Mouse (Mus musculus) heart, postnatal 0 days (tissue): ENCODE results near the gene Pus10. TPM values are rescaled to one million over a fixed set of nuclear protein-coding genes. Genes with fewer than 3 reads are reported as not detected.

ENCODE experiments used
- ATAC-seq: fragments of 200-750 bp; cut with Nextera tagmentation; 2 replicates; pipeline ENCODE4 v1.8.0; 2017; ENCODE audit warnings: low read depth, moderate number of reproducible peaks, moderate library complexity; ENCODE audit not compliant: insufficient read depth
- DNase-seq: peaks from one replicate; pipeline ENCODE4 v3.0.0-alpha.2; 2016; ENCODE audit warnings: low spot score
- H3K27ac ChIP-seq: fragments of 300-500 bp; sonication (generic); 2 replicates; pipeline ENCODE4 v1.5.1; 2014; ENCODE audit warnings: low read depth, mild to moderate bottlenecking
- H3K27me3 ChIP-seq: fragments of 300-500 bp; sonication (generic); 2 replicates; pipeline ENCODE4 v1.6.1; 2014; ENCODE audit warnings: low read length, mixed read lengths; ENCODE audit not compliant: control insufficient read depth, insufficient read depth
- H3K36me3 ChIP-seq: fragments of 300-500 bp; sonication (generic); replicated peaks from 2 replicates; pipeline ENCODE4 v1.6.1; 2014; ENCODE audit warnings: low read length, mixed read lengths; ENCODE audit not compliant: control insufficient read depth, insufficient read depth
- H3K4me1 ChIP-seq: fragments of 300-500 bp; sonication (generic); 2 replicates; pipeline ENCODE4 v1.6.1; 2014; ENCODE audit warnings: antibody characterized with exemption; ENCODE audit not compliant: control insufficient read depth, insufficient read depth
- H3K4me2 ChIP-seq: fragments of 300-500 bp; sonication (generic); 2 replicates; pipeline ENCODE4 v1.6.1; 2014; ENCODE audit warnings: low read depth, mild to moderate bottlenecking, low read length, moderate library complexity
- H3K4me3 ChIP-seq: fragments of 300-500 bp; sonication (generic); 2 replicates; pipeline ENCODE4 v1.5.1; 2014; ENCODE audit warnings: low read depth, low read length
- H3K9ac ChIP-seq: fragments of 300-500 bp; sonication (generic); replicated peaks from 2 replicates; pipeline ENCODE4 v1.6.1; 2014; ENCODE audit warnings: low read depth, low read length, mixed read lengths
- H3K9me3 ChIP-seq: fragments of 300-500 bp; sonication (generic); replicated peaks from 2 replicates; pipeline ENCODE4 v1.6.1; 2016; ENCODE audit warnings: low read length; ENCODE audit not compliant: control insufficient read depth
- CTCF ChIP-seq: IDR thresholded peaks from 2 replicates; pipeline ENCODE4 v1.5.1; 2016; ENCODE audit warnings: antibody characterized with exemption, control low read depth, low read depth
- EP300 ChIP-seq: IDR thresholded peaks from 2 replicates; pipeline ENCODE4 v1.6.1; 2016; ENCODE audit warnings: antibody characterized with exemption, low read depth
- WGBS: fragments of 180-500 bp; shearing (Covaris S2); extraction: QIAGEN DNeasy Blood & Tissue Kit; methylation state at CpG from one replicate; pipeline ENCODE4 v1.1.7; 2014; 5-methylcytosine and 5-hydroxymethylcytosine counted together
- polyA plus RNA-seq: library from polyadenylated mRNA; unstranded; fragments of >200 nt; fragmentation: Nextera tagmentation; extraction: Ambion mirVana; gene quantifications from 2 replicates; pipeline ENCODE4 v1.2.1, GENCODE M21; 2015
- total RNA-seq: library from RNA; depleted of rRNA; stranded (reverse); fragments of >200 nt; gene quantifications from 2 replicates; pipeline ENCODE4 v1.2.3, GENCODE M21; 2014; ENCODE audit warnings: low replicate concordance

The Pus10 gene
- total and polyA plus RNA-seq, 2 experiments from 2014 or later = 4.8 to 8.7 TPM

- no peak overlapping the region for H3K9ac ChIP-seq
- H3K4me2 ChIP-seq = no peak overlapping the region
- no peak overlapping the region for H3K4me3 ChIP-seq
- H3K4me1 ChIP-seq = no peaks in the 10 kb centered on the region
- no peak for DNase-seq
- 91% methylated on average over 3 of the region's 3 CpGs for WGBS
- no peaks in the 10 kb centered on the region for H3K9me3 ChIP-seq
- no peak for ATAC-seq
- H3K36me3 ChIP-seq = peaks cover 85% of the 10 kb centered on the region
- no peaks in the 10 kb centered on the region for H3K27me3 ChIP-seq
- no peak overlapping the region for H3K27ac ChIP-seq
- TF ChIP-seq EP300 = no peak
- TF ChIP-seq CTCF = no peak
Observed at GRCm38 (mm10) chr11:23712299-23712698, 46.8 kb downstream of the Pus10 start.

GRCm38 (mm10) chr11:23718856-23719255 lies 53.4 kb downstream of the Pus10 start:
- Histone ChIP-seq H3K27me3 (no peaks in the 10 kb centered on the region), H3K4me1 (no peaks in the 10 kb centered on the region), H3K9ac (no peak overlapping the region), H3K27ac (no peak overlapping the region), H3K9me3 (no peaks in the 10 kb centered on the region), H3K36me3 (peaks cover 77% of the 10 kb centered on the region), H3K4me3 (no peak overlapping the region), H3K4me2 (no peak overlapping the region)
- 88% methylated on average over 2 of the region's 2 CpGs for WGBS
- ATAC-seq = no peak
- no peak for DNase-seq
- TF ChIP-seq CTCF (no peak), EP300 (no peak)

GRCm38 (mm10) chr11:23719825-23720224 lies 54.4 kb downstream of the Pus10 start:
- TF ChIP-seq EP300 = no peak
- no peak for TF ChIP-seq CTCF
- H3K4me1 ChIP-seq = no peaks in the 10 kb centered on the region
- ATAC-seq (no peak), DNase-seq (no peak)
- no peaks in the 10 kb centered on the region for H3K27me3 ChIP-seq
- no peak overlapping the region for H3K9ac ChIP-seq
- WGBS = 73% methylated on average over 3 of the region's 3 CpGs
- H3K27ac ChIP-seq = no peak overlapping the region
- no peaks in the 10 kb centered on the region for H3K9me3 ChIP-seq
- H3K4me3 ChIP-seq = no peak overlapping the region
- peaks cover 75% of the 10 kb centered on the region for H3K36me3 ChIP-seq
- H3K4me2 ChIP-seq = no peak overlapping the region

GRCm38 (mm10) chr11:23722326-23722725 lies 56.9 kb downstream of the Pus10 start:
- Histone ChIP-seq H3K4me2 (no peak overlapping the region), H3K4me3 (no peak overlapping the region), H3K4me1 (no peaks in the 10 kb centered on the region), H3K36me3 (peaks cover 70% of the 10 kb centered on the region), H3K27me3 (no peaks in the 10 kb centered on the region), H3K27ac (no peak overlapping the region), H3K9me3 (no peaks in the 10 kb centered on the region), H3K9ac (no peak overlapping the region)
- 60% methylated on average over 2 of the region's 2 CpGs for WGBS
- TF ChIP-seq CTCF = no peak
- no peak for TF ChIP-seq EP300
- no peak for DNase-seq
- ATAC-seq = no peak

- Histone ChIP-seq H3K36me3 (peaks cover 53% of the 10 kb centered on the region), H3K4me3 (no peak overlapping the region), H3K4me1 (no peaks in the 10 kb centered on the region), H3K9ac (no peak overlapping the region), H3K9me3 (no peaks in the 10 kb centered on the region), H3K27me3 (no peaks in the 10 kb centered on the region), H3K27ac (no peak overlapping the region), H3K4me2 (no peak overlapping the region)
- 88% methylated on average over 2 of the region's 2 CpGs for WGBS
- DNase-seq (no peak), ATAC-seq (no peak)
- TF ChIP-seq EP300 (no peak), CTCF (no peak)
Observed at GRCm38 (mm10) chr11:23725850-23726249, 60.4 kb downstream of the Pus10 start.

- Histone ChIP-seq H3K36me3 (peaks cover 54% of the 10 kb centered on the region), H3K4me2 (no peak overlapping the region), H3K27me3 (no peaks in the 10 kb centered on the region), H3K4me3 (no peak overlapping the region), H3K27ac (no peak overlapping the region), H3K9ac (no peak overlapping the region), H3K4me1 (no peaks in the 10 kb centered on the region), H3K9me3 (no peaks in the 10 kb centered on the region)
- ATAC-seq (no peak), DNase-seq (no peak)
- TF ChIP-seq EP300 (no peak), CTCF (no peak)
- WGBS = 88% methylated on average over 2 of the region's 2 CpGs
Observed at GRCm38 (mm10) chr11:23726441-23726840, 61.0 kb downstream of the Pus10 start.
